Mouse (Mus musculus) retina, embryonic 14.5 days (tissue): ENCODE results near the gene Sympk.

Experiments
- DNase-seq: peaks from one replicate; pipeline ENCODE4 v3.0.0-alpha.2; 2015; ENCODE audit warnings: low spot score

Sympk gene

DNA sequence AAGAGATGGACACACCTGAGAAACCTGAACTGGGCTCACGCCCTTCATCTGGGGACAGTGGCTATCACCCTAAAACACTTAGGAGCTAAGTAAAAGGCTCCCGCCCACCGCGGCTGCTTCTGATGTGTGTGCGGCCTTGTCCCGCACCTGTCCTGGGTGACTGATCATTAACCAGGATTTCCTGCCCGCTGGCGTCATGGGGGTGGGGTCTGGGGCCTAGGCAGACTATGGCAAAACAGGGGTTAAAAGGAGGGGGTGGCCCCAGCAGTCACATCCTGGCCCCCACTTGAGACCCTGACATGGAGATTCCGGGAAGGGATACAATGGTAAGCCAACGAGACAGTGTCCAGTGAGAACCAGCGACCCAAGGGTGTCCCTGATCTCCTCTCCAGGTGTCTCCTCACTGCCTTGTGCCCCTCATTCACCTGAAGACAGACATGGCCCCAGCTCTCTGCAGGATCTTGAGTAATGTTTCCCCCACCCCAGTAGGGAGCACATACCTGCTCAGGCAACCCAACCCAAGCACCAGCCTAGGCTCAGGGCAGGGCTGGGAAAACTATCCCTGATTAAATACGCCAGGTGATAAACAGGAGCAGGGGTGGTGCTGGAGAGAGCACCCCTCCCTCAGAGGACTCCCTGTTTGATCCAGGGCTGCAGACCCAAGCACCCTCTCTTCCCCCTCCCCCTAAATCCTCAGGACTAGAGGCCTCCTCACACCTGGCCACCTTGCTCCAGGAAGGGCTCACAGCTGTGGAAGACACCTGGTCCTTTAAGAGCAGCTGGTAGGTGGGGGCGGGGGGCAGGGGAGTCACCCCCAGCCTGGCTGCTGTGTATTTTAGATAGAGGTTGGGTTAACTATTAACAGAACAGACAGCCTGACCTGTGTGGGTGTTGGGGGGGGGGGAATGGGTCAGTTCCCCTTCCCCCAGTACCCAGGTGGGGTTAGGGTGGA is 16.9 kb upstream of the Sympk start:
- no peak for DNase-seq

GRCm38 (mm10) chr7:19010581-19010980 is 13.6 kb upstream of the Sympk start:
- DNase-seq = no peak

DNA sequence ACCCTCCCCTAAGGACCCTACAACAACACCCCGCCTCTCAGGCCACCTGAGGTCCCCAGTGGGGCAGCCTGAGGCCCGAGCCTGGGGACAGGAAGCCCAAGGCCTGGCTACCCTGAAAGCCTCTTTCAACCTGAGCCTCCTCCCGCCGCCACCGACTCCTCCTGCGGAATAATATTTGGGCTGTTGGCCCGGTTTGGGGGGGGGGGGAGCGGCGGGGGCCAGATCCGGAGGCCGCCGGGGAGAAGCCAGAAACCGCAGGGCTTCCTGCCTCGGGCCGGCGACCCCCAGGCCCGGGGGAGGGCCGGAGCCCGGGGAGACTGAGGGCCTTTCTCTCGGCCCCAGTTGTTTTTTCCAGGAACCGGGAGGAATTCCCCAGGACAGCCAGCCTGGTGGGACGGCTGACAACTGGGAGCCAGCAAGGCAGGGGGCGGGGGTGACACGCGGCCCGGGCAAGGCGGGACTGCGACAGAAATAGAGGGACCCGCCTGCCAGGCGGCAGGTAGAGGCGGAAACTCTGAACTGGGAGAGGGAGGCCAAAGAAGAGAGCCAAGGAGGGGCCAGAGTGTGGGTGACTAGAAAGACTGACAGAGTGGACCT is 12.1 kb upstream of the Sympk start:
- no peak for DNase-seq

DNA sequence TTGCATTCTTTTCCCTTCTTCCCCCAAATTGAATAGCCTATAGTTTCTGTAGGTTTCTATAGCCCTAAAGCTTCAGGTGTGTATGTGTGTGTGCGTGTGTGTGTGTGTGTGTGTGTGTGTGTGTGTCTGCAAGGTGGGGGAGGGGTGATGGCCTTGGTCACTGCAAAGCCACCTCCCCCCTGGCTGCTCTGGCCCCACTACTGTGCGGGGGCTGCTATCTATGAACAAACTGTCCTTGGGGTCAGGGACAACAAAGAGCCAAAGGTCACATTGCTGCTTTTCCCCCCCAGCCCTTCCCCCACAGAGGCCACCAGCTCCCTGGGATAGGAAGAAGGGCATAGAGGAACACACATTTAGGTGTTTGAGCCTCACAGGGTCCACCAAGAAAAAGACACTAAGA is 11.3 kb upstream of the Sympk start:
- DNase-seq = no peak

DNA sequence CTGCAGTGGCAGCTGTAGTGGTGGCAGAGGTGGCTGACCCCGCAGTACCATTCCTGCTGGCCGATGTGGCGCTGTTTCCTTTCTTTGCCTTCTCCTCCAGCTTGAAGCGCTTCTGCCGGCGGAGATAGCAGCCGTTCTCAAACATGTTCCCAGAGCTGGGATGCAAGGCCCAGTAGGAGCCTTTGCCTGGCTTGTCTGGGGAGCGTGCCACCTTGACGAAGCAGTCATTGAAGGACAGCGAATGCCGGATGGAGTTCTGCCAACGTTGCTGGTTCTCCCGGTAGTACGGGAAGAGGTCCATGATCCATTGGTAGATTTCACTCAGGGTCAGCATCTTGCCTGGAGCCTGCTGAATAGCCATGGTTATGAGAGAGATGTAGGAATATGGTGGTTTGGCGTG is 9.7 kb upstream of the Sympk start:
- no peak for DNase-seq

DNA sequence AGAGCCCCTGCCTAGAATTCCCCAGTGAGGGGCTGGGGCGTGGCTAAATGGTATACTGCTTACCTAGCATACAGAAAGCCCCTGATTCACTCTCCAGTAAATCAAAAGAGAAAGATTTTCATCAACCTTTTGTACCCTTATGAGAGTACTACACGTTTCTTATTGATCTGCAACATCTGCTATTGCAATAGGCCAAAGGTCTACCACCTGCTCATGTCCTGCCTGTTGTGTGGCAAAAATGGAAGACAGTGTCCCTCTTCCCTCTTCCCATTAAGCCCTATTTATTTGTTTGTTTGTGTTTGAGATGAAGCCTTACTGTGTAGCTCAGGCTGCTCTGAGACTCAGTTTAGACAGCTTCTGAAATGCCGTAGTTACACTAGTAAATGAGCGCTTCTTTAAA is 8.1 kb upstream of the Sympk start:
- no peak for DNase-seq

- DNase-seq = no peak
Measured at GRCm38 (mm10) chr7:19017909-19018308, 6.3 kb upstream of the Sympk start.

DNA sequence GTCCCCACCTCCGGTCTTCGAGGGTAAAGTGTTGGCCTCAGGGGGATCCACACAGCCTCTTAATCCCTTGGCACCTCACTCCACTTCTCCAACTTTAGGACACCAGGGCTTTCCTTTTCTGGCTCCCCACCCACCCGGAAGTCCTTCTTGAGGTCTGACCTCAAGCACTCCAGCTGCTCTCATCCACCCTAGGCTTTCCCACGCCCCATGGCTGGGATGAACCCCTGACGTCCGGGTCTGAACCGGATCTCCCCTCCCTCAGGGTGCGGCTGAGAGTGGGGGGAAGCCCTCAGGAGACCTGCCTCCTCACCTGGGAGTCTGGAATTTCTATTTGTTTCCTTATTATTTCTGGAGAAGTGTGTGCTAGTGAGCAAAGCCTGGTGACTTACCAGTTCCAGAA is 3.1 kb upstream of the Sympk start:
- DNase-seq = no peak

- DNase-seq = no peak
Measured at GRCm38 (mm10) chr7:19022189-19022958, 1.8 kb upstream of the Sympk start.

DNA sequence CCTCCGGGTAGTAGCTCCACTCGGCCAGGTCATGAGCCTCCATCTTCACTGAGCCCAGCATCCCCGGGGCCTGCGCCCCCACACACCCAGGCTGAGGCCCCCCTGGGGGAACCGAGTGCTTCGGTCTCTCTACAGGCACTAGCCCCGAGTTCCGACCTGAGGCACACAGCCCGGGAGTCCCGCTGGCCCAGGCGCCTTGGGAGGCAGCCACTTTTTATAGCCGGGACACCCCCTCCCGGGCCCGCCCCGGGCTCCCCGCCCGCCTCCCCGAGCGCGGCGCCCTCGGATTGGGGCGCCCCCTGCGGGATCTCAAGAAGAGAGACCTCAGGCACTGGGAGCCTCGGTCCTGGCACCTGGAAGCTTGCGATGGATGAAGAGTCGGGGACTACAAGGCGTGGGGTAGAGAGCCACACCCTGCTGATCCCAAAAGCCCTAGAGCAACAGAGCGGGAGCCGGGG is 791 bp upstream of the Sympk start, which contains the start of gene Foxa3:
Gene Foxa3, minus strand, starts transcription at position 182 of the 458 bp plus-strand sequence.
- DNase-seq = no peak

- no peak for DNase-seq
Measured at GRCm38 (mm10) chr7:19024581-19025255, 541 bp downstream of the Sympk start.

- DNase-seq = no peak
Measured at GRCm38 (mm10) chr7:19028067-19028466, 3.9 kb downstream of the Sympk start.

GRCm38 (mm10) chr7:19029084-19029653 is 5.0 kb downstream of the Sympk start:
- DNase-seq = peak; percentile 80

GRCm38 (mm10) chr7:19031641-19032040 is 7.5 kb downstream of the Sympk start:
- no peak for DNase-seq

GRCm38 (mm10) chr7:19044616-19045015 is 20.4 kb downstream of the Sympk start:
- DNase-seq = no peak

DNA sequence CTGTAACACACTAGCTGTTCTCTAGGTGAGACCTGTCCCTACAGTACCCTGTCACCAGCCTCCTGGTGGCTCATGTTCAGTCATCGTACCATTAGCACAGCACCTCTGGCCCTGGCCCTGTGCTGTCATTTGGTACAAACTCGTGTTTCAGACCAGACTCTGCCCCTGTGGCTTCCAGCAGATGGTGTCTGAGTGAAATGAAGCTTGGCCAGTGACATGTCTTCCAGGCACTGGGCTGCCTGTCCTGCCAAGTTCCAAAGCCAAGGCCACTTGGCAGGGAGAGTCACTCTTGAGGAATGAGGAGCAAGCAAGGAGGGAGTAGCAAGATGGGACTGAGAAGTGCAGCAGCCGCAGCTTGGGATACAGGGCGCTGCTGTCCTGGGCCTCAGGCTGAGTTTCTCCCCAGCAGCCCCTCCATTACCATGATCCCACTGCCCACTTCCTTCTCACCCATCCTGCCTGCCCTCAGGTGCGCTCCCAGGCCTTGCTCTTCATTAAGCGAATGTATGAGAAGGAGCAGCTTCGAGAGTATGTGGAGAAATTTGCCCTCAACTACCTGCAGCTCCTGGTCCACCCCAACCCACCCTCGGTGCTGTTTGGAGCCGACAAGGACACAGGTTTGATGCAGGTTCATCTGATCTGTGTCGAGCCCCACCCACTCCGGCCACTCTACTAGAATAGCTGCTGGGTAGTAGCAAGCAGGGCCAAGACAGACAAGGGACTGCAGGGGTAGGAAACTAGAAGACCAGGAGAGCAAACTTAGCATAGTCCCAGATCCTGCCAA is 22.3 kb downstream of the Sympk start:
- no peak for DNase-seq

DNA sequence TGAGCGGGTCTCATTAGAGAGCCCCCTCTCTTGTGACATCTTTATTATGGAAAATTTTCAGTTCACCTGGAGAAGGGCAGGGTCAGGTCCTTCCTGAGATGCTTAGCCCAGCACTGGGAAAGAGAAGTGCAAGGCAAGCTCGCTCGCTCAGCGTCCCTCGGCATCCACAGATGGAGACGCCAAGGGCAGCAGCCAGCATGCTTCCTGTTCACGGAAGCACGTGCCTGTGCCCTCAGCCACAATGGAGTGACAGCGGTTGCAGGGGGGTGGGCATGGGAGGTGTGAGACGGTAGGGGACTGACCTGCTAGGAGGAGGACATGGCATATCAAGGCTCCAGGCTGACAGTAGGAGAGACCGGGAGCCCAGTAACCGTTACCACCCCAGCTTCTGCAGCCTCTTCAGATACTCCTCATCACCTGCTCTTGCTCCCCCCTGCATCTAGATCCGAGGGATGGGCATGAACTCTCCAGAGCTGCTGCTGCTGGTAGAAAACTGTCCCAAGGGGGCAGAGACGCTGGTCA is 23.9 kb downstream of the Sympk start:
- no peak for DNase-seq

- no peak for DNase-seq
Measured at GRCm38 (mm10) chr7:19049252-19049651, 25.1 kb downstream of the Sympk start.

DNA sequence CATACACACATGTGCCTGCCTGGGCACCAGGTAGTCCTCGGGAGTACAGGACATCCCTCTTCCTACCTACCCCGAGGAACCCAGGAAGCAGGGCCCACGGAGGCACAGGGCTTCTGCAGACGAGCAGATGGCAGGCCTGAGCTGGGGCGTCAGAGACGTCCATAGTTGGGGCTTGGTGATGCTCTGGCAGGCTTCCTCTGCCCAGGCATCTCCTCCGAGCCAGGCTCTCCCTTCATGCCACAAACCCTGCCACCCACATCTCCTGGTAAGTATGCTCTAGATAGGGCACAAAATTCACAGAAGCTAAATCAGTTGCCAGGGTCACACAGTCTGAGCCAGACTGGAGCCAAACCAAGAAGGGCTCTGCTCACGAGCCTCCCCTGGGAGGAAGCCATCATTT is 26.0 kb downstream of the Sympk start:
- DNase-seq = no peak

- DNase-seq = no peak
Measured at GRCm38 (mm10) chr7:19051161-19051560, 27.0 kb downstream of the Sympk start.
